Mouse (Mus musculus): ENCODE results near the gene Hspbap1.

DNA sequence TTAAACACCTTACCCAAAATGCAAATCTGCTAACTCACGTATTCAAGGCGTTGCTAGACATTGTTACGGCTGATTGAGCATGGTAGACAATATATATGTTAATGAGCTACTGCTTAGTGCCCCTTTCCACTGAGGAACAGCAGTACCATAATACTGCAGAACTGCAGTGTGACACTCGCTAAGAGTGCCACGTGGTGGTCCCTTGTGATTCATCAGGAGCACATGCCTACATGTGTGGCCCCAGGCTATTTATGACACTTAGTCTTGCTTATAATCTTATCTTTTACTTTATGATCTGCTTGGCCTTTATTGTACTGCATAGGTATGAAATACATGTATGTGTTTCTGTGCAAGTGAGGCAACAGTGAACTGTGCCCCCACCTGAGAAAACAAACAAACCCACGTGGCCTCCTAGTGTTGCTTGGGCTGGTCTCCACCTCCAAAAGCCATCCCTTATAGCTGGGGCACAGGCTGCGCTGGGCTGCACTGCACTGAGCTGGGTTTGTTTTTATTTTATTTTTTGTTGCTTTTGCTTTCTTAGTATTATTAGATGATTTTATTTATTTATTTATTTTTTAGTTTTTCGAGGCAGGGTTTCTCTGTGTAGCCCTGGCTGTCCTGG, 17.5 kb downstream of the Hspbap1 start:
- TF ChIP-seq POLR2A (IDR thresholded peaks at IDR 0.05; ENCODE audit: low read depth, low read length) (no peak), CTCF (IDR thresholded peaks at IDR 0.05; ENCODE audit: extremely low read depth, insufficient read depth, insufficient read length, insufficient replicate concordance) (no peak)

Data from spleen, adult 2 months (tissue).